Comparison of ENCODE assay signal across 8 mouse cellular contexts in the genomic region with DNA sequence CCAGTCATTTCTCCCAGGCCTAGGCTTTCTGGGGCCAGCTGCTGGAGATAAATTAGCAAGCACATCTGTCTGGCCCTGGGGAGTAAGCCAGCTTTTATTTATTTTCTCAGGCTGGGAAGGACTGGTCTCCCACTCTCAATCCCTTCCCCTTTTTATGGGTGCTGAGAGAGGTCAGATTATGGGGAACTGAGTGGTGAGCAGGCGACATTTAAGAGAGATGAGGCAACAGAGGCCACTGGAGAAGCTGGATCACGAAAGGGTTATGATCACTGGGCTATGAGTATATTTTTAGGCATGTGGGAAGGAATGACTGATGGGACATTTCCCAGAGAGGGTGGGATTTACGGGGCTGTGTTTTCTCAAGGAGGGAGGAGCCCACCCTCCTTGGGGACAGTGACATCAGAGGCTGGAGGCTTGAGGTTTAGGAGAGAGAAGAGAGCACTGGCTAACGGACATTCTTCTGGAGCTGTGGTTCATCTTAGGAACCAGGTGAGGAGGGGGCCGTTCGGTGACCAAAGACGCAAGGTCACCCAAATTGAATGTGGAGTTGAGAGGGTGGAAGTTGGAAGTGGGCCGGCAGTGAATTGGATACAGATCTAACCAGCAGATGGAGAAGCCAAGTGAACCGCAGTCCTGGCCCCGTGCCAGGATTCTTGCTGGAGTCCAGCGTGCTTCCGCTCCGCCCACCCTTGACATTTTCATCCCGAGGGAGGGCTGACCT.
DNase-seq lines count a peak whose midpoint lies in the region; ATAC-seq lines count a peak whose summit lies in the region.

No protein-coding gene starts in this region.

- no peak for ATAC-seq in forebrain, embryonic 12.5 days (ENCODE audit: low FRiP score)
- no peak for ATAC-seq in hindbrain, embryonic 11.5 days (ENCODE audit: low FRiP score)

- H3K9me3 ChIP-seq in forebrain, embryonic 10.5 days = no peaks in the 10 kb centered on the region
- no peaks in the 10 kb centered on the region for H3K9me3 ChIP-seq in forebrain, embryonic 12.5 days
- no peaks in the 10 kb centered on the region for H3K9me3 ChIP-seq in hindbrain, embryonic 11.5 days (ENCODE audit: control insufficient read depth, low read length)

- no peak overlapping the region for H3K4me2 ChIP-seq in forebrain, embryonic 12.5 days
- H3K4me2 ChIP-seq in hindbrain, embryonic 11.5 days (replicated peaks; ENCODE audit: low read depth, low read length) = no peak overlapping the region

- no peak overlapping the region for H3K9ac ChIP-seq in forebrain, embryonic 12.5 days
- H3K9ac ChIP-seq in hindbrain, embryonic 11.5 days (ENCODE audit: low read depth, low read length) = no peak overlapping the region

- peaks cover 45% of the 10 kb centered on the region for H3K4me1 ChIP-seq in forebrain, embryonic 10.5 days
- peaks cover 17% of the 10 kb centered on the region for H3K4me1 ChIP-seq in forebrain, embryonic 12.5 days
- H3K4me1 ChIP-seq in hindbrain, embryonic 11.5 days (replicated peaks; ENCODE audit: control insufficient read depth, insufficient read depth, low read length) = no peaks in the 10 kb centered on the region; the same call in 1 of the 2 replicates

- no peaks in the 10 kb centered on the region for H3K27me3 ChIP-seq in forebrain, embryonic 10.5 days (ENCODE audit: poor library complexity, severe bottlenecking)
- no peaks in the 10 kb centered on the region for H3K27me3 ChIP-seq in forebrain, embryonic 12.5 days
- no peaks in the 10 kb centered on the region for H3K27me3 ChIP-seq in hindbrain, embryonic 11.5 days (ENCODE audit: control insufficient read depth, insufficient read depth, low read length)

- peaks cover 82% of the 10 kb centered on the region; the same call in 1 of the 2 replicates for H3K79me2 ChIP-seq in macrophage (ENCODE audit: inconsistent target)

- 0 out of 2 replicates have a peak overlapping the region, but pooled peaks have one; percentile 25 for H3K27ac ChIP-seq in forebrain, embryonic 10.5 days
- H3K27ac ChIP-seq in forebrain, embryonic 12.5 days = no peak overlapping the region
- no peak overlapping the region for H3K27ac ChIP-seq in hindbrain, embryonic 11.5 days (ENCODE audit: low read depth, low read length)
- peak overlapping the region; percentile 87 for H3K27ac ChIP-seq in macrophage

- 82% methylated on average over 14 of the region's 14 CpGs for WGBS in forebrain, embryonic 10.5 days
- 64% methylated on average over 14 of the region's 14 CpGs for WGBS in forebrain, embryonic 12.5 days
- WGBS in hindbrain, embryonic 11.5 days = 55% methylated on average over 14 of the region's 14 CpGs
- 3% methylated on average over 14 of the region's 14 CpGs for WGBS in macrophage (ENCODE audit: missing documents)

- no peaks in the 10 kb centered on the region for H3K36me3 ChIP-seq in forebrain, embryonic 10.5 days (replicated peaks)
- H3K36me3 ChIP-seq in forebrain, embryonic 12.5 days (replicated peaks) = no peaks in the 10 kb centered on the region
- no peaks in the 10 kb centered on the region for H3K36me3 ChIP-seq in hindbrain, embryonic 11.5 days (ENCODE audit: control insufficient read depth, insufficient read depth, low read length)
- H3K36me3 ChIP-seq in macrophage (ENCODE audit: inconsistent target) = no peaks in the 10 kb centered on the region

- no peak overlapping the region for H3K4me3 ChIP-seq in forebrain, embryonic 10.5 days
- no peak overlapping the region for H3K4me3 ChIP-seq in forebrain, embryonic 12.5 days (replicated peaks)
- H3K4me3 ChIP-seq in hindbrain, embryonic 11.5 days (ENCODE audit: low read depth, low read length) = no peak overlapping the region
- H3K4me3 ChIP-seq in macrophage (ENCODE audit: inconsistent target) = no peak overlapping the region; the same call in 1 of the 2 replicates

- no peak for DNase-seq in forebrain, embryonic 10.5 days (ENCODE audit: extremely low spot score, low spot score)
- peak; percentile 24 for DNase-seq in c-Kit-positive CD71-negative TER-119-negative erythroid progenitor cells, embryonic 14.5 days (ENCODE audit: low read depth)
- DNase-seq in frontal cortex, postnatal 14 days (ENCODE audit: low spot score in 2 of 2) = peak; percentile 48 to 61
- DNase-seq in hindbrain, embryonic 11.5 days (ENCODE audit: low spot score) = peak; percentile 69
- DNase-seq in left cerebral cortex, adult 11 months (ENCODE audit: low spot score) = peak; percentile 50
- DNase-seq in spleen, postnatal 36 days (ENCODE audit: low spot score in 2 of 2) = peak; percentile 26 to 43

Comparison
In these comparisons a context has a peak if more than half of its experiments do, and no peak if none do; other contexts are left out.
1. H3K27ac ChIP-seq: peak in forebrain, embryonic 10.5 days (single experiment) and macrophage (single experiment); none in forebrain, embryonic 12.5 days (single experiment) and hindbrain, embryonic 11.5 days (single experiment).